Mouse (Mus musculus) right cerebral cortex, postnatal 14 days (tissue): ENCODE results near the gene a.

Experiments
- DNase-seq: peaks from one replicate; pipeline ENCODE4 v3.0.0; 2022

Gene a

GRCm38 (mm10) chr2:154785284-154785683 is 5.9 kb upstream of the a start:
- DNase-seq, result no peak

GRCm38 (mm10) chr2:154786187-154786586 is 5.0 kb upstream of the a start:
- DNase-seq, result no peak

- no peak for DNase-seq
Measured at GRCm38 (mm10) chr2:154786776-154787175, 4.4 kb upstream of the a start.

GRCm38 (mm10) chr2:154789381-154789780 is 1.8 kb upstream of the a start:
- DNase-seq, result no peak

GRCm38 (mm10) chr2:154789977-154790655 is 1.1 kb upstream of the a start:
- no peak for DNase-seq

- peak; percentile 63 for DNase-seq
Measured at GRCm38 (mm10) chr2:154791661-154792642, 750 bp downstream of the a start.

GRCm38 (mm10) chr2:154803372-154803771 is 12.2 kb downstream of the a start:
- no peak for DNase-seq

- no peak for DNase-seq
Measured at GRCm38 (mm10) chr2:154803845-154804244, 12.6 kb downstream of the a start.

GRCm38 (mm10) chr2:154807689-154808088 is 16.5 kb downstream of the a start:
- no peak for DNase-seq

GRCm38 (mm10) chr2:154809107-154809762 is 18.0 kb downstream of the a start:
- DNase-seq, result no peak

GRCm38 (mm10) chr2:154810821-154811220 is 19.6 kb downstream of the a start:
- DNase-seq, result no peak

GRCm38 (mm10) chr2:154813426-154813825 is 22.2 kb downstream of the a start:
- no peak for DNase-seq

GRCm38 (mm10) chr2:154817089-154817488 is 25.9 kb downstream of the a start:
- DNase-seq, result no peak

- peak; percentile 57 for DNase-seq
Measured at GRCm38 (mm10) chr2:154817788-154818187, 26.6 kb downstream of the a start.

GRCm38 (mm10) chr2:154818599-154818998 is 27.4 kb downstream of the a start:
- DNase-seq, result no peak

GRCm38 (mm10) chr2:154820346-154820745 is 29.1 kb downstream of the a start:
- no peak for DNase-seq

GRCm38 (mm10) chr2:154826054-154826538 is 34.9 kb downstream of the a start:
- DNase-seq, result no peak

- DNase-seq, result no peak
Measured at GRCm38 (mm10) chr2:154827521-154827920, 36.3 kb downstream of the a start.

GRCm38 (mm10) chr2:154832471-154832870 is 41.3 kb downstream of the a start:
- DNase-seq, result no peak

- no peak for DNase-seq
Measured at GRCm38 (mm10) chr2:154834149-154834865, 43.1 kb downstream of the a start.

- DNase-seq, result no peak
Measured at GRCm38 (mm10) chr2:154836537-154836936, 45.3 kb downstream of the a start.

GRCm38 (mm10) chr2:154848086-154848485 is 56.9 kb downstream of the a start:
- DNase-seq, result no peak

- peak; percentile 46 for DNase-seq
Measured at GRCm38 (mm10) chr2:154855383-154855782, 64.2 kb downstream of the a start.
